Mouse (Mus musculus) B cell, adult 67 days (primary cell): ENCODE results near the gene Syngr3. TPM values are rescaled to one million over a fixed set of nuclear protein-coding genes. Genes with fewer than 3 reads are reported as not detected.

Source experiments
- total RNA-seq, 2 experiments: library from RNA; stranded (reverse); gene quantifications; 4 replicates each; pipeline ENCODE4 v1.2.4; 2023

The Syngr3 gene
- under 1 TPM in 1 of 2 experiments, not detected in 1; 0.50 TPM for total RNA-seq

DNA sequence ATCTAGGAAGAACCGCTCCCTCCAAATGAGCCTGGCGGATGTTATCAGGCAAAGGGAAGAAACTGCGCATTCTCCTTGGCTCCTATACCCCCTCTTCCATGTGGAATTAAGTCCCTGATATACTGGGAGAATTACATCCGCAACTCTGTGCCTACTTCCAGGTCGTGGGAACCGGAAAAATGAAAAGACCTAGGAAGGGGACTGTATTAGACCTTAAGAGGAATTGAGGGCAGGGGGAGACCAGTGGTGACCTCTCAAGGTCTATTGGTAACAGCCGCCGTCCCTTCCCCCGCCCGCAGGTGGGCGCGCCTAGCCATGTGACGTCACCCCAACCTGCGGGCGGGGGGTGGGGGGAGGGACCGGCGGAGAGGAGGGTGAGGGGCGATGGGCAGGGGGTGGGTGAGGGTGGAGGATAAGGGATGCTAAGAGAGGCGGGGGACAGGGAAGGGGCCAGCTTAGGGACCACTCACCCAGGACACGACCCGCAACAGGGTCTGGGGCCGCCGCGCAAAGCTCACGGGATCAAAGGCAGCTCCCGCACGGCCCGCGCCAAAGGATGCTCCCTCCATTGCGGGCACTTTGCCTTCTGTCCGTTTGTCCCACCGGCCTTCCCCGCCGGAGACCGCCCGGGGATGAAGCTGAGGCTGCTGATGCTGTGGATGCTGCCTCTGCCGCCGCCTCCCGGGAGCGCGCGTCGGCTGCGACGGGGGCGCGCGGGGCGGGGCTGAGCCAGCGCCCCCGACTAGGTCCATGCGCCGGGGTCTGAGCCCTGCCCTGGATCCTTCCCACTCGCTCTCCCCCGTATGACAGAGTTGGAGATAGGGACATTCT, at the start of gene Syngr3:
TSS of gene Syngr3 (minus strand) at position 705 of the 831 bp plus-strand sequence.

DNA sequence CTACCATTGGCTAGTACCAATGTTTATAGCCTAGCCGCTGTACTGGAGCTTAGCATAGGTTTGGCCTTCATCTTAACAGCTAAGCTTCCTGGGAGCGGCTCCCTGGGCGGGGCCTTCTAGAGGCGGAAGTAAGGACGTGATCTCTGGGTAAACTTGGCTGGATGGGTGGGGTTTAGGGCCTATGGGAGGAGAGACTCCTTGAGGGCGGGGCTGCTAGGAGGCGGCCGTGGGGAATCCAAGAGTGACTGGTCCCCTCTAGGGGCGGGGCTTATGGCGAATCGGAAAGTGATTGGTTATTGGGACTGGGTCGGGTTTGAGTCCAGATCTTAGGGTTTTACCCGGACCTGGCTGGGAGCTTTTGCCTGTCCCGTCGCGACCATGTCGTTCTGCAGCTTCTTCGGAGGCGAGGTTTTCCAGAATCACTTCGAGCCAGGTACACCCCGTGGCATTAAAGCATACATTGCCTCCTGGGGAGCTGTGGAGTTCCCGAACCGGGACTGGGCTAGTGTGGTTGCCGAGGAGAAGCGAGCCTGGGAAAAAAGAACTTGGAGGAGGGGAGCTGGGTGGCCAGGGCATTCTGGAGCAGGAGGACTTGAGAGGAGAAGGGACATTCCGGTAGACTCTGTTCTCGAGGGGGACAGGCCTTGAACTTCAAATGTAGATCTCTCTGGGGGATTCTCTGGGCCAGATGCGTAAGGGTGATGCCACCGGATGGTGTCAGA, 46.7 kb upstream of the Syngr3 start, which contains the start of gene Msrb1:
TSS of gene Msrb1 (plus strand) at position 313 of the 722 bp plus-strand sequence.

DNA sequence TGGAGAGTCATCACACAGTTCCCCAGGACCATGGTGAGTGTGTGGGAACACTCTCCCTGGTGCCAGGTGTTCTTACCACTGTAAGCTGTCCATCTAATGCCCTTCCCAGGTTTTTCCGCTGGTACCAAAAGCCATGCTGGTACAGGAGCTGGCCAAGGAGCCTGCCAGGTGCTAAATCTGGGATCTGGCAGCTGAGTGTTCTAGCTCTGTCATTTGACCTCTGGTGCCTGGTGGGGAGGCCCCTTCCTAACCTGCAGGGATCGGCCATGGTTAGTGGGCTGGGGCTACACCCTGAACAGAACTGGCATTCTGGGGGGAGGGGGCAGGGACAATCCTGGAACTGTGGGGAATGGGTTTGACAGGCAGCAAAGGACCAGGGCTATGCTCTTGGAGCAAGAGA, 37.9 kb upstream of the Syngr3 start, which contains the start of gene Rpl3l:
TSS of gene Rpl3l (plus strand) at position 203 of the 400 bp plus-strand sequence.

DNA sequence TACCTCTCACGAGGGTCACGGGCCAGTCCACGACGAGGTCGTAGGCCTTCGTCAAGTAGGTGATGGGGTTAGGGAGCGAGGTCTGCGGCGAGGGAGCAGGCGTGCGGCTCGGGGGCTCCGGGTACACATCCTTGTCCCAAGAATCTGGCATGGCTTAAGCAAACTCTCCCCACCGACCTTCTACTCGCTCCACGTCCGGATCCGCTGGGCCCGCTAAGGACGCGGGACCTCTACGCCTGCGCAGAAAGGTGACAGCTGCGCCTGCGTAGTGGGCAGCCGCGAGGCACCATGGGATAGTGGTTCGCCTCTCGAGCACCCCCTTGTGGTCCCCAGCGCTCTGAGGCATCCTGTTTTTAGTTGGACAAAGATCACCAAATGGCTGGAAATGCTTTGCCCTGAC, 34.4 kb upstream of the Syngr3 start, which contains the start of gene Ndufb10:
TSS of gene Ndufb10 (minus strand) at position 295 of the 400 bp plus-strand sequence.

DNA sequence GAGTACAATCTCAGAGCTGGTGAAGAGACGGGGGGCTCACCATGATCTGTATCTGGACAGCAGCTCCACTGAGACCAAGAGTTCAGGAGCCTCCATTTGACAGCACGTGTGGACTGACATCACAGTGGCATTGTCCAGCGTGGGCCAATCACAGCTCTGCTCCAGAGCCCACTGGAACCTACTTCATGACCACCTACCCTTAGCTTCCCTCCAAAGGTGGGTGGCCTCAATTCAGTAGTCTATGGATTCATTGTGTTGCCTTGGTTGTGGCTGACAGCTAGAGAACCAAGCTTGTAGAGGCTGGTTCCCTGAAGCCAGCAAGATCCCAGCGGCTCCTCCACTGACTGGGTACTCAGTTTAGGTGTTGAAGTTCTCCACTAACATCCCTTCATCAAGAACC, 28.2 kb upstream of the Syngr3 start, which contains the start of the genes Rnf151 and Rps2:
TSS of gene Rnf151 (minus strand) at position 121 of the 400 bp plus-strand sequence.
TSS of gene Rps2 (plus strand) at position 174 of the 400 bp plus-strand sequence.

DNA sequence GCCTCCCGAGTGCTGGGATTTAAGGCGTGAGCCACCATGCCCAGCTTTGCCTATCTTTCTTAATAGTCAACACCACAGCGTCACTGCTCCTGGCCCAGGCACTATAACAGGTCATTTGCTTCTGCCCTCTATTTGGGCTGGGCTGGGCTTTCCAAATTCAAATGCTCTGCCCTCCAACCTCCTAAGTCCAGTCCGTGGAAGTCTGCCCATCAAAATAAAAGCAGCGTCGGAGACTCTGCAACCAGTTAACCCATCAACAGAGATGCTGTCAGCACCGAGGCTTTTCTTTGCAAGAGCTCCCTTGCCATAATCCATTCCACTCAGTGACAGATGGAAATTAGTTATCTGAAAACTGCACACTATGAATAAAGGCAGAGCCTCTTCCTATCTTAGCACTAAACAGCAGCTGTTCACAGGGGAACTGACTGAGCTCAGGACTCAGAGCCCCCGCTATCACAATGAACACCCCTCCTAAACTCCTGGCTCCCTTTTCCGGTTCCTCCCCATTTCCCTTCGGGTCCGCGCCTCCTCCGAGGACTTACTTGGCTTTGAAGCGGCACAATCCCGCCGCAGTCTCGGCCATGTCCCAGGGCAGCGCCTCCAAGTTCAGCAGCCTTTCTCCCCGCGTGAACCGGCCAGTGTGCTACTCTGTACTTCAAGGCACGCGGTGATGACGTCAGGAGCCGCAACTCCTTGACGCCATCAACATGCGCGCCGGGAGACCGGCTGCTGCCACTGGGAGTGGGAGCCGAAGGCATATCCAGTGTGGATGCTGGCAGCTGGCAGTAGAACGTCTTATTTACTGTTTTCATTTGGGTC, 17.4 kb upstream of the Syngr3 start, which contains the start of gene Tbl3:
TSS of gene Tbl3 (minus strand) at position 679 of the 819 bp plus-strand sequence.

DNA sequence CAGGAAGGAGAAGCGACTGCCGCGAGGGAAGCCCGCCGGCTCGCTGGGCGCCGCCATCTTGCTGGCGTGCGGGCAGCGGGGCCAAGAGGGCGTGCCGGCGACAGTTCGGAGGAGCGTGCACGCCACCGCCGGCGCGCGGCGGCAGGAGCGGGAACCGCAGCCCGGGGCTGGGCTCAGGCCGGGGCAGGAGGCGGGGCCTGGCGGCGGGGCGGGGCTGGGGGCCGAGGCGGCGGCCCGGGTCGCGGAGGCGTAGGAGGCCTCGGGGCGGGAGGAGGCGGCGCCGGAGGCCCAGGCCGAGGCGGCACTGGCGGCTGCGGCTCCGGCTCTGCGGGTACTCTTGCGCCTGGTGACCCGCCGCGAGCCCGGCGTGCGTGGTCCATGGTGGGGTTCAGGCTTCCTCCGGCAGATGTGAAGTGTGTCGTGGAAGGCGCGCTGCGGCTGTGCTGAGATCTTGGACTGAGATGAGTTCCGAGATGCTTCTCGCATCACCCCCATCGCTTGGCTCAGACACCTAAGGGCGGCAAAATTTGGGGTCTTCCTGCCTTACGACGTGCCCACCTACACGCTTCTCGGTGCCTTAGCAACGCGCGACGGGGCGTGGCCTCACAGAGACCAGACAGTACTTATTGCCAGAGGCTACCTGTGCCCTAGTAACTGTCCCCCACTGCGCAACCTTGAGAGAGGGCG, 6.4 kb upstream of the Syngr3 start, which contains the start of the genes Gfer and Noxo1:
TSS of gene Gfer (minus strand) at position 146 of the 687 bp plus-strand sequence.
TSS of gene Noxo1 (plus strand) at position 224 of the 687 bp plus-strand sequence.

DNA sequence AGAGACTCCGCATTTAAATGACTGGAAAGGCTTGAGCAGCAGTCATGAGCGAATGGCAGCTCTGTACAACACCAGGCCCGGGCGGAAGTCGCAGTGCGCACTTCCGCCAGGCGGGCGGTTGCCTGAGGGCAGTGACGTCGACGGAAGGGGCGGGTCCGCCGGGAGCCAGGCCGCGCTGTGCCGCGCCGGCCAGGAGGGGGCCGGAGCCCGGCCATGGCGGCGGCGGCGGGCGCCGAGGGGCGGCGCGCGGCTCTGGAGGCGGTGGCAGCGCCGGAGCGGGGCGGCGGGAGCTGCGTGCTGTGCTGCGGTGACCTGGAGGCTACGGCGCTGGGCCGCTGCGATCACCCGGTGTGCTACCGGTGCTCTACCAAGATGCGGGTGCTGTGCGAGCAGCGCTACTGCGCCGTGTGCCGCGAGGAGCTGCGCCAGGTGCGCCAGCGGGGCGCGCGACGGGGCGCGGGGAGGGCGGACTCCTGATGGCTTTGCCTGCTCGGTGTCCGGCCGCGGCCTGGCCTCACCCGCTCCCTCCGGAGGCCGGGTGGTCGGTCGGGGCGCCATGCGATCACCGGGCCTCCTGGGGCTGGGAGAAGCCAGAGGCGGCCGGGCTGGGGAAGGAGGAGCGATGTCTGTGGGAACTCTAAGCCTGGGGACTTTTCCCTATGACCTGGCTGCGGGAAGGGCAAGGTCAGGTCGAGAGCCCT, 20.1 kb downstream of the Syngr3 start, which contains the start of gene Zfp598:
TSS of gene Zfp598 (plus strand) at position 143 of the 701 bp plus-strand sequence.

DNA sequence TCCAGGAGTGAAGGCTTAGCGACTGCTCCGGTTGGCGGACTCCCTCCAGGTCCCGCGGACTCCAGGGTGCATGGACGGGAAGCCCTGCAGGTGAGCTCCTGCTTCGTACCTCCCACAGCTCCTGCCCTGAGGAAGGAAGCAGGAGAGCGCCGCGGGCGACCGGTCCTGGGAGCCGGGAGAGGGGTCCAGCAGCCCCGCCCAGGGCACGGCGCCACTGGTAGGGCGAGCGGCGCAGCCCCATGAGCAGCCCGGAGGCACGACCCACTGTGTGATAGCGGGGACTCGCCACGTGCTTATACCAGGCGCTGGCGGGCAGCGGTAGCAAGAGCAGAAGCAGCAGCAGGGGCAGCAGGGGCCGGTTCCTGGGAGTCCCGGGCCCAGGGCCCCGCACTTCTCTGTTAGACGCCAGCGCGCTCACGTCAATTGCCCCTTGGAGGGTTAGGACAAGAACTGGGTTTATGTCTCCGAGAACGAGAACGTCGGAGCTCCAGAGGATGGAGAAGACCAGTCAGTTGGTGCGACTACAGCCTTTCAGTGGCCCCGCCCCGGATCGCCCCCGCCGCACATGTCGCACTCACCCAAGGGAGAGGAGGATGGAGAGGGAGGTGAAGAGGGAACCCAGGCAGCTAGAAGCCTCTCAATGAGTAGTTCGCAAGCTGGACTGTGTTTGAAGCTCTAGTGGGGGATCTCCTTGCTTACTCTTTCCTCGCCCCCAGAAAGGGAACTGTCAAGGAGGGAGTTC, 31.6 kb downstream of the Syngr3 start, which contains the start of gene Npw:
TSS of gene Npw (minus strand) at position 441 of the 742 bp plus-strand sequence.

DNA sequence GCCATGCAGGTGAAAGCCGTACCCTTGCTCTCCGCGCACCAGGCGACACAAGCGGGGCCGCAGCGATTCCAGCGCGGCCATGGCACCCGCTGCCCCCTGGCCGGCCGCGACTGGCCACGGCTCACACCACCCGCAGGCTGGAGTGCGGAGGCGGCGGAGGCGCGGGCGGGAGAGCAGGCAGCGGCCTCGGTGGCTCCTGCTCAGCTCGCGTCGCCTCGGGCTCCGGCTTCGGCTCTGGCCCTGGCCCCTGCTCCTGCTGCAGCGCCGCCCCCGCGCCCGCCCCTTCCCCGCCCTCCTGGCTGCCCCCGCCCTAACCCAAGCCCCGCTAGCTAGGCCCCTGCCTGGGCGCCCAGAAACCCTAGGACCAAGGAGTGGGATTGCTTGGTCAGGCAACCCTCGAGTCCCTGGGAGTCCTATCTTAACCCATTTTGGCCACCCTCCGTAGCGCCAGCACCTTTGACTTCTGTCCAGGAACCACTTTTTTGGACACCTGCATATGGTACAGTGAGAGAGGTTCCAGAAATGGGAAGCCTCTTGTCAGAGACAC, 39.6 kb downstream of the Syngr3 start, which contains the start of gene Slc9a3r2:
TSS of gene Slc9a3r2 (minus strand) at position 258 of the 547 bp plus-strand sequence.

Other genes starting within 250 kb of the Syngr3 start
- gene Dnase1l2, start 246.8 kb downstream of the Syngr3 start, total RNA-seq = 1 to 10 TPM; 6.0 to 6.6 TPM
- 10 to 100 TPM; 68.6 to 72.5 TPM for gene E4f1, start 219.6 kb downstream of the Syngr3 start, total RNA-seq
- 10 to 100 TPM; 22.1 to 22.6 TPM for gene Pgp, start 219.6 kb downstream of the Syngr3 start, total RNA-seq
- gene Bricd5, start 216.1 kb downstream of the Syngr3 start, total RNA-seq = 1 to 10 TPM in 1 of 2 experiments, under 1 TPM in 1; 0.96 to 2.7 TPM
- 10 to 100 TPM; 24.9 to 30.6 TPM for gene Mlst8, start 210.9 kb downstream of the Syngr3 start, total RNA-seq
- not detected for gene Caskin1, start 201.4 kb downstream of the Syngr3 start, total RNA-seq
- gene Traf7, start 162.0 kb downstream of the Syngr3 start, total RNA-seq = 100 to 1,000 TPM; 202 to 220 TPM
- 1 to 10 TPM; 1.1 to 1.5 TPM for gene Rab26, start 155.7 kb downstream of the Syngr3 start, total RNA-seq
- 10 to 100 TPM; 75.3 to 80.9 TPM for gene Pkd1, start 140.1 kb downstream of the Syngr3 start, total RNA-seq
- gene Tsc2, start 57.3 kb downstream of the Syngr3 start, total RNA-seq = 100 to 1,000 TPM in 1 of 2 experiments, 10 to 100 TPM in 1; 97.7 to 108 TPM
- 1 to 10 TPM; 4.1 to 7.8 TPM for gene Nthl1, start 57.3 kb downstream of the Syngr3 start, total RNA-seq
- gene Slc9a3r2, start 39.6 kb downstream of the Syngr3 start, total RNA-seq = under 1 TPM in 1 of 2 experiments, not detected in 1; 0.30 TPM
- not detected for gene Npw, start 31.5 kb downstream of the Syngr3 start, total RNA-seq
- 10 to 100 TPM; 60.3 to 60.7 TPM for gene Zfp598, start 20.3 kb downstream of the Syngr3 start, total RNA-seq
- gene Gfer, start 6.2 kb upstream of the Syngr3 start, total RNA-seq = 10 to 100 TPM; 15.8 to 17.5 TPM
- gene Noxo1, start 6.3 kb upstream of the Syngr3 start, total RNA-seq = 1 to 10 TPM; 5.5 to 7.4 TPM
- gene Tbl3, start 17.7 kb upstream of the Syngr3 start, total RNA-seq = 10 to 100 TPM; 30.5 to 32.5 TPM
- gene Rnf151, start 28.1 kb upstream of the Syngr3 start, total RNA-seq = not detected
- 1,000 to 10,000 TPM; 1,102 to 1,132 TPM for gene Rps2, start 28.2 kb upstream of the Syngr3 start, total RNA-seq
- gene Ndufb10, start 34.5 kb upstream of the Syngr3 start, total RNA-seq = 10 to 100 TPM; 67.1 to 79.0 TPM
- gene Rpl3l, start 37.9 kb upstream of the Syngr3 start, total RNA-seq = not detected
- 10 to 100 TPM; 31.6 to 34.3 TPM for gene Msrb1, start 46.7 kb upstream of the Syngr3 start, total RNA-seq
- gene Hs3st6, start 63.0 kb upstream of the Syngr3 start, total RNA-seq = not detected
- gene Meiob, start 114.3 kb upstream of the Syngr3 start, total RNA-seq = not detected
- gene Hagh, start 150.2 kb upstream of the Syngr3 start, total RNA-seq = 10 to 100 TPM; 29.9 to 32.6 TPM
- gene Fahd1, start 160.4 kb upstream of the Syngr3 start, total RNA-seq = 1 to 10 TPM; 1.8 to 2.6 TPM
- 1 to 10 TPM in 1 of 2 experiments, under 1 TPM in 1; 0.80 to 1.3 TPM for gene Igfals, start 176.0 kb upstream of the Syngr3 start, total RNA-seq
- 10 to 100 TPM; 61.9 to 68.8 TPM for gene Nubp2, start 196.4 kb upstream of the Syngr3 start, total RNA-seq
- gene Spsb3, start 196.7 kb upstream of the Syngr3 start, total RNA-seq = 10 to 100 TPM; 36.0 to 40.1 TPM
- 10 to 100 TPM; 68.9 to 86.2 TPM for gene Eme2, start 205.1 kb upstream of the Syngr3 start, total RNA-seq
- 10 to 100 TPM; 25.7 to 31.4 TPM for gene Mrps34, start 205.2 kb upstream of the Syngr3 start, total RNA-seq
- 10 to 100 TPM; 31.9 to 34.5 TPM for gene Nme3, start 206.5 kb upstream of the Syngr3 start, total RNA-seq
- gene Mapk8ip3, start 247.0 kb upstream of the Syngr3 start, total RNA-seq = 100 to 1,000 TPM; 234 to 243 TPM